Mouse (Mus musculus) monocyte, adult 2 months (primary cell): ENCODE measurements around the gene Pla2g15.
"Not testable (repeated sequence)": the region's sequence is repeated elsewhere in the genome, so short reads cannot be mapped to it uniquely, and the experiment has no call there.

Experiments
- DNase-seq, 2 experiments: peaks; one replicate each; pipeline ENCODE4 v3.0.0; 2022; ENCODE audit warnings: low spot score in 2 of 2, low read depth in 1 of 2

Gene Pla2g15

GRCm38 (mm10) chr8:106168356-106169016, 18.3 kb downstream of the Pla2g15 start, which contains the start of gene Slc7a6:
Slc7a6 (plus strand) TSS chr8:106168857.
- DNase-seq: peak in 1 of 2 experiments; percentile 73

- DNase-seq: no peak
Observed at GRCm38 (mm10) chr8:106169017-106169933, 19.1 kb downstream of the Pla2g15 start.

DNA sequence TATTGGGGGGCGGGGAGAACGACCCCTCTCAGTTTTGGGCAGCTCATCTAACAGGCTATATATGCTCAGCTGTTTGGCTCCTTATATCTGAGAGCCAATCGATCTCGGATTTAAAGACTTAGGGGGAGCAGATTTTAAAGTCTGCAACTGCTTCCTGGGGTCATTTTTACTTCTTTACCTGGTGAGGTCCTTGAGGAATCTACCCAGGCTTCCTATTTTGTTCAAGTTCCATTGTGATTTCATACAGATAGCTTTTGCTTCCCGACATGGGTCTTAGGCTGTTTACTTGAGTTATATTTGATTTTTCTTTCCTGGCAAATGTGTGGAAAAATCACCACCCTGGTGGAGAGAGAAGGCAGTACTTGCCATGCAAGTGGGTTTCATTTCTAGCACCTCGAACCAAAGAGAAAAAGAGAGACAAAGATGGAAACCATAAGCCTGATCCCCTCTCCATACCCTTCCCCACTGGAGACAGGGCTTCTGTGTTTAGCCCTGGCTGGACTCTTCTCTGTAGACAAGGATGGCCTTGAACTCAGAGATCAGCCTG, 19.8 kb downstream of the Pla2g15 start:
- no peak for DNase-seq

GRCm38 (mm10) chr8:106173566-106173965, 23.4 kb downstream of the Pla2g15 start:
- DNase-seq: no peak

- no peak for DNase-seq
Observed at GRCm38 (mm10) chr8:106176891-106177290, 26.7 kb downstream of the Pla2g15 start.

- no peak for DNase-seq
Observed at GRCm38 (mm10) chr8:106177594-106177993, 27.4 kb downstream of the Pla2g15 start.

DNA sequence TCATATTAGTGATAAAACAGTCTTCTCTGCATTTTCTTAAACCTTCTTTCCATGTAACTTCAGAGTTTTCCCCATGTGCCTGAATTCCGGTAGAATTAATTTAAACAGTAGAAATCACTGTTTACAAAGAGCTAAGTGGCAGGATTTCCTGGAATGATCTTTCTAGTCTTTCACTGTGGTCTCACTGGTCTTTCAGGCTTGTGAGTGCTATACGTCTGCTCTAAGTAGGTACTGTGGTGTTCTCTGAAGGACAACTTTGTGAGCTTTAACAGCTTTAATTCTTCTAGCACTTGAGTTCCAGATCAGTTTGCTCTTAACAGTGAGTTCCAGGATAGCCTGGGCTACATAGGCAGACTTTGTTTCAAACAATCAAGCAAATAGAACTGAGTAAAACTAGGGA, 28.2 kb downstream of the Pla2g15 start:
- no peak for DNase-seq

DNA sequence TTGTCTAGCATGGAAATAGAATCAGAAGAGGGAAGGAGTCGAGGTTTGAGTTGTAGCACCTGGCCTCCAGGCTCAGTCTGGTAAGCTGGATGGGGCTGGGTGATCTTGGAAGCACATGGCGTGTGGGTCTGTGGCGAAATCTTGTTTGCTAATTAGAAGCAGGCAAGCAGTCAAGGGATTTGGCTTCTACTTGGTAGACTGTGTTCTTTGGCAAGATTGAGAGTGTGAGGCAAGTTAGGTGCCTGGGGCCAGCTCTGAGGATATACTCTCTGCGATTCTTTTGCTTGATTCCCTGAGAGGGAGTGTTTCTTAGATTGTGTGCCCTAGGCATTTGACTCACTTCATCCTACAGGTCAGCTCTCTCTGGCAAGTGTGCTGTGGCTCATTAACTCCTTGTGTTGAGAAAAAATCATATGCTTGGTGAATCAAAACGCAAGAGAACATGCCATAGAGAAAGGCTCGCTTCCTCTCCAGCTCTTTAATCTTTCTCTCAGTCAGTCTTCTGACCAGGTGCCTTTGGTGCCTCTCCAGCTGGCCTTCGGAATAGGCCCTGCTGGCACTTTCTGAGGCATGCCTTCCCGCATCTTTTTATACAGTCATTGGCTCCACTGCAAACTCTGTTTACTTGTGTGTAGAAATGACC, 35.5 kb downstream of the Pla2g15 start:
- no peak for DNase-seq

DNA sequence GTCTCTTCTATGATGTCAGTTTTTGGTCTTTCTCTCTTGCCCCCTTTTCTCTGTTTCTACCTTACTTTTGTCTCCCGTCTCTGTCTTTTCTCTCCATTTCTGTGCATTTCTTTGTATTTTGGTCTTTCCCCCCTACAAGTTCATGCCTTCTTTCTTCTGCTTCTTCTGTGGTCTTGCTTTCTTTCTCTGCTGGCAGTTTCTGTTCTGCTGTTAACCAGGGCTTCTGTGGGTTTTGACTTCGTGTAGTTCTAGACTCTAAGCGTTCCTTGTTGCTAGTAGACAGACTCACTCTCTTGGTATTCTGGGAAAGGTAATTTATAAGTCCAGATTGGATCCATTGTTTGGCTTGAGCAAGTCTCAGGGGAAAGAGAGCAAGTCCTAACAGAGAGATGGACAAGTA, 36.2 kb downstream of the Pla2g15 start:
- DNase-seq: no peak

- no peak for DNase-seq
Observed at GRCm38 (mm10) chr8:106189162-106189561, 39.0 kb downstream of the Pla2g15 start.

DNA sequence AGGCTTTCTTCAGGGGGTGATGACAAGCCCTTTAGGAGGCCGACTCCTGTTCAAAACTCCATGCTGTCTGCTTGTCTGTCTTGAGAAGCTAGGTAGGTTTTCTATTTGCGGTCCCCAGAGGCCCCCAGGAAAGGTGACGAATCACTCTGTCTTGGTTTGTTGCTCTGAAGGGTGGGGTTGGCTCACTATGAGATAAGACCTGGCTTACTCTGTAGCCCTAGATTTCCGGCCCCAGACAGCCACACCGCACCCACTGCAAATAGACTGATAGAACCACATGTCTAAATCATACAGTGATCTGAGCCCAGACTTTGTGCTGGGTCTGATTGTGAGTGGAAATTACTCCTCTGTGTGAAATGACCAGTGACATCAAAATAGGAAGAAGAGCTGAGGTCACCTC, 41.4 kb downstream of the Pla2g15 start:
- no peak for DNase-seq

DNA sequence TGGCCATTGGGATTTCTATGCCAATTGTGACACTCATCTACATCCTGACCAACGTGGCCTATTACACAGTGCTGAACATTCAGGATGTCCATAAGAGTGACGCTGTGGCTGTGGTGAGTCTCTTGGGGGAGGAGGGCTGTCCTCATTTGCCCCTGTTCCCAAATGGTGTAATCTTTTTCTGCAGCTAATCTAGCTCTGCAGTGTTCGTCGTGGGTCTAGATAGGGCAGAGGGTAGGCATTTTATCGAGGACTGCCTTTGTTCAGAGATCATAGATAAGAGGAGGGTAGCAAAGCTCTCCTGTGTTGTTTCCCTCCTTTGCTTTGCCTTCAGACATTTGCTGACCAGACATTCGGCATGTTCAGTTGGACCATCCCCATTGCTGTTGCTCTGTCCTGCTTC, 43.0 kb downstream of the Pla2g15 start:
- DNase-seq: no peak

DNA sequence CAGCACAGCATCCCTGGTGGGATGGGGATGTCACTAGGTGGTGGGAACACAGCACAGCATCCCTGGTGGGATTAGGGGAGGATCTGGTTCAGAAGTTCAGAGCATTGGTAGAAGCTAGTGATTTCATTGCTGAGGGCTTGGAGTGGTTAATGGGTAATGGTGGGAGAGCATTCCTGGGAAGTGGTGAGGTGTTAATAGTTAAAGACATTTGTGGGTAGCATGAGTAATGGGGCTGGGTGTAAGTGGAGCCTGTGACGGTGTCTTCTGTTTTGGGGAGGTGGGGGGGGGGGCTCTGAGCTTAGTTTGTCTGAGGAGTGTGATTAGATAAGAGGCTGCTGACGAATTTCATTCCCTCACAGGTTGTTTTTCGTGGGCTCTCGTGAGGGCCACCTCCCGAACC, 43.9 kb downstream of the Pla2g15 start:
- DNase-seq: no peak

GRCm38 (mm10) chr8:106198741-106199140, 48.5 kb downstream of the Pla2g15 start:
- DNase-seq: no peak

GRCm38 (mm10) chr8:106199596-106199995, 49.4 kb downstream of the Pla2g15 start:
- not testable (repeated sequence) for DNase-seq

DNA sequence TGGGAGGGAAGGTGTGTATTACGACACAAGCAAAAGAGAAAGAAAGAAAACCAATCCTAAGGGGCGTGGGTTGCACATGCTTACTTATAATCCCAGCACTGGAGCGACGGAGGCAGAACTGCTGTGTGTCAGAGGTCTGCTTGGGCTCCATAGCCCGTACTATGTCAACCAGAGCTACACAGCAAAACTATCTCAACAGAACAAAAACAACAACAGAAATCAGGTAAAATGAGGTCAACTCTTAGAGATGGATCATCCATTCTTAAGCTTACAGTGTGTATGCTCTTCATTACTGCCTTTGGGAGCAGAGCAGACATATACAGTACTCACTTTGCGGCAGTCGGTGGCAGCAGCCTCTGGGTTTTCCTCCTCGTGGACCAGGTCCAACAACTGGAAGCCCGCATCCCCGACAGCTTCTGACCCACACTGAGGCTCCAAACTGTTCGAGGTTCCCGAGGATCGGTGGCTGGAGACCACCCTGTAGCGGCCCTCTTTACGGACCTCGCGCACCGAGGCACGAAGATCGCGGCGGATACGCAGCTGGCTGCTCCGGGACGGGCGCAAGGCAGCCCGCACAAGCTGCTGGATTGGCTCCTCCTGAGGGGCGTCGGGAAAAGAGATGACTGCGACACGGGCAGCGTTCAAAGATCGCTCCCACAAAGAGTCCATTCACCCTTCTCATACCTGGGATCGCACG, 60.0 kb downstream of the Pla2g15 start:
- no peak for DNase-seq

- peak; percentile 83 to 93 for DNase-seq
Observed at GRCm38 (mm10) chr8:106210821-106211345, 60.7 kb downstream of the Pla2g15 start, which contains the start of the genes Slc7a6os and Prmt7. Slc7a6os (minus strand) TSS chr8:106210935. Prmt7 (plus strand) TSS chr8:106210936.

- no peak for DNase-seq
Observed at GRCm38 (mm10) chr8:106211421-106211820, 61.2 kb downstream of the Pla2g15 start.

DNA sequence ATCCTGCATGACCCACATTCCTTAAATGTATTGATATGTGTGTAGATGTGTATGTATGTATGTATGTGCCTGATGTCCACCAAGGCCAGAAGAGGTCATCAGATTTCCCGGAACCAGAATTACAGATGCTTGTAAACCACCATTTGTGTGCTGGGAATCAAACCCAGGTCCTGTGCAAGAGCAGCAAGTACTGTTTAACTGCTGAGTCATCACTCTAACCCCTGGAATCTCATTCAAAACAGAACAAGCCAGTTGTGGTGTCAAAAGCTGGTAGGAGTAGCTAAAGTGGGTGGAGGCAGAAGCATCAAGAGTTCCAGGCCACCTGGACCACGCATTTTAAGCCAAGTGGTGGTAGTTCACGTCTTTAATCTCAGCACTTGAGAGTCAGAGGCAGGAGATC, 63.8 kb downstream of the Pla2g15 start:
- no peak for DNase-seq
